Comparison of ENCODE assay signal across 1 mouse cellular context in genomic region chr5:122342874-122343273, GRCm38 (mm10).
TF ChIP-seq lines count a peak whose summit lies in the region.

No protein-coding gene starts in this region.

TF ChIP-seq in MEL, 35 proteins besides CTCF, POLR2A, EP300 and RAD21 (continued from another document):
- TF ChIP-seq SIN3A (IDR thresholded peaks at IDR 0.05; ENCODE audit: low read length) (no peak), RCOR1 (IDR thresholded peaks at IDR 0.05; ENCODE audit: low read depth, low read length) (peak; percentile 65), CHD1 (IDR thresholded peaks at IDR 0.05; ENCODE audit: low read depth, low read length) (no peak)
